Mouse (Mus musculus): ENCODE data around the gene Kmt2e. TPM values are rescaled to one million over a fixed set of nuclear protein-coding genes. Genes with fewer than 3 reads are reported as not detected.

The Kmt2e gene
- polyA plus RNA-seq, 1 experiment from 2014 or later: 65.2 TPM

- Histone ChIP-seq H3K4me2 (no peak overlapping the region), H3K9me3 (replicated peaks; ENCODE audit: control insufficient read depth, low read length) (no peaks in the 10 kb centered on the region), H3K27me3 (ENCODE audit: control insufficient read depth, insufficient read depth, low read length) (no peaks in the 10 kb centered on the region), H3K36me3 (ENCODE audit: control insufficient read depth, insufficient read depth, low read length) (peaks cover 18% of the 10 kb centered on the region), H3K27ac (ENCODE audit: low read depth, low read length) (no peak overlapping the region), H3K4me3 (ENCODE audit: low read depth, low read length) (no peak overlapping the region), H3K4me1 (ENCODE audit: control insufficient read depth, insufficient read depth, low read length) (peaks cover 12% of the 10 kb centered on the region), H3K9ac (ENCODE audit: low read depth, low read length) (no peak overlapping the region)
- no peak for ATAC-seq (replicated peaks; ENCODE audit: insufficient number of reproducible peaks, low FRiP score, low TSS enrichment)
- WGBS (ENCODE audit: insufficient replicate concordance): 91% methylated on average over 12 of the region's 12 CpGs
Measured at GRCm38 (mm10) chr5:23405666-23406404, 28.4 kb upstream of the Kmt2e start.

DNA sequence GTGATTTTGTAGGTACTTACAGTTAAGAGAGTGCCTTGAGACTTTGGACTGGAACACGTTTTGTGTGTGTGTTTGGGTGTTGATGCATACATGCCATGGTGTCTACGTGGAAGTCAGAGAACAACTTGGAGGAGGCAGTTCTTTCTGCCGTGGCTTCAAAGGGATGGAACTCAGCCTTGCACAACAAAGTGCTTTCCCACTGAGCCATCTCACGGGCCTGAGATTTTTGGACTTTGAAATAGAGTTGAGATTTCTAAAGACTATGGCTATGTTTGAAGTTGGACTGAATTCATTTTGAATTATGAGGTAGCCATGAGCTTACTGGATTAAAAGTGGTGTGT, 27.9 kb upstream of the Kmt2e start:
- Histone ChIP-seq H3K4me2 (no peak overlapping the region), H3K27ac (ENCODE audit: low read depth, low read length) (no peak overlapping the region), H3K9me3 (replicated peaks; ENCODE audit: control insufficient read depth, low read length) (no peaks in the 10 kb centered on the region), H3K27me3 (ENCODE audit: control insufficient read depth, insufficient read depth, low read length) (no peaks in the 10 kb centered on the region), H3K4me1 (ENCODE audit: control insufficient read depth, insufficient read depth, low read length) (peaks cover 15% of the 10 kb centered on the region), H3K36me3 (ENCODE audit: control insufficient read depth, insufficient read depth, low read length) (peaks cover 12% of the 10 kb centered on the region), H3K4me3 (ENCODE audit: low read depth, low read length) (no peak overlapping the region), H3K9ac (ENCODE audit: low read depth, low read length) (no peak overlapping the region)
- no peak for ATAC-seq (replicated peaks; ENCODE audit: insufficient number of reproducible peaks, low FRiP score, low TSS enrichment)
- WGBS (ENCODE audit: insufficient replicate concordance): 92% methylated on average over 4 of the region's 4 CpGs

- whole genome bisulfite sequencing (ENCODE audit: insufficient replicate concordance): 54% methylated on average over 5 of the region's 5 CpGs
- Histone ChIP-seq H3K4me1 (ENCODE audit: control insufficient read depth, insufficient read depth, low read length) (peaks cover 25% of the 10 kb centered on the region), H3K36me3 (ENCODE audit: control insufficient read depth, insufficient read depth, low read length) (peaks cover 7% of the 10 kb centered on the region), H3K27ac (ENCODE audit: low read depth, low read length) (no peak overlapping the region), H3K4me3 (ENCODE audit: low read depth, low read length) (no peak overlapping the region), H3K27me3 (ENCODE audit: control insufficient read depth, insufficient read depth, low read length) (no peaks in the 10 kb centered on the region), H3K9ac (ENCODE audit: low read depth, low read length) (no peak overlapping the region), H3K9me3 (replicated peaks; ENCODE audit: control insufficient read depth, low read length) (no peaks in the 10 kb centered on the region), H3K4me2 (no peak overlapping the region)
- no peak for ATAC-seq (replicated peaks; ENCODE audit: insufficient number of reproducible peaks, low FRiP score, low TSS enrichment)
Measured at GRCm38 (mm10) chr5:23408106-23408505, 26.1 kb upstream of the Kmt2e start.

DNA sequence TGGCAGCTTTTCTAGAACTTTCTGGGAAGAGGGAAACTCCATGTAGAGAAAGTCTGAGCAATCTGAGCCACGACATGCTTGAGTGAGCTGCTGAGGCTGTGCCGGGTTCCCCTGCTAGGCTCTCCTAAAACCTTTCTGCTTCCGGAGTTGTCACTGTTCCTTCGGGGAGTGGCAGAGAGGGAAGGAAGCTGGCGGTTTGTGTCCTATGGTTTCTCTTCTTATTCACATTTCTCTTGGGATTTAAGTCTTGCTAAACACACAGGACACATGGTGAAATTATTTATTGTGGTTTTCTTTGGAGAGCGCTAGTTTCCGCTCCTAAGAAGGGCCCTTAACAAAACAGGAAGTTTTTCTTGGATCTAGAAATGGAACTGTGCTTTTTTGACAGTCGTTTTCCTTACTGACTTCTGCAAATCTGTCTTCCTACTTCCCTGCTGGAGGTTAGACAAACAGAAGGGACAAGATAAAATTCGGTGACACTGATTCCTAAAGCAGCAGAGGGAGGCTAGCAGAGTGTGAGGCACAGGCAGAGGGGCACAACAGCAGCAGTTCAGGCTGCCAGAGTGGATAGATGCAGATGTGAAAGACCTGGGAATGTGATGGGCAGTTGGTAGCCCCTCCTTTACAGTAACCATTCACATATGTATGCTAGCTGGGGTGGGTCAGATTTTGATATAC, 24.1 kb upstream of the Kmt2e start:
- ATAC-seq (replicated peaks; ENCODE audit: insufficient number of reproducible peaks, low FRiP score, low TSS enrichment): no peak; the same call in 1 of the 2 replicates
- Histone ChIP-seq H3K4me3 (ENCODE audit: low read depth, low read length) (no peak overlapping the region), H3K27me3 (ENCODE audit: control insufficient read depth, insufficient read depth, low read length) (no peaks in the 10 kb centered on the region), H3K4me1 (ENCODE audit: control insufficient read depth, insufficient read depth, low read length) (peaks cover 44% of the 10 kb centered on the region), H3K4me2 (0 out of 2 replicates have a peak overlapping the region, but pooled peaks have one; percentile 20), H3K27ac (ENCODE audit: low read depth, low read length) (peak overlapping the region; percentile 51), H3K9ac (ENCODE audit: low read depth, low read length) (no peak overlapping the region), H3K36me3 (ENCODE audit: control insufficient read depth, insufficient read depth, low read length) (peaks cover 6% of the 10 kb centered on the region), H3K9me3 (replicated peaks; ENCODE audit: control insufficient read depth, low read length) (no peaks in the 10 kb centered on the region)
- 56% methylated on average over 9 of the region's 9 CpGs for WGBS (ENCODE audit: insufficient replicate concordance)

- WGBS (ENCODE audit: insufficient replicate concordance): 62% methylated on average over 2 of the region's 2 CpGs
- no peak for ATAC-seq (replicated peaks; ENCODE audit: insufficient number of reproducible peaks, low FRiP score, low TSS enrichment)
- H3K27ac ChIP-seq (ENCODE audit: low read depth, low read length): peak overlapping the region; percentile 16; the same call in 1 of the 2 replicates
- H3K27me3 ChIP-seq (ENCODE audit: control insufficient read depth, insufficient read depth, low read length): no peaks in the 10 kb centered on the region
- no peak overlapping the region for H3K4me3 ChIP-seq (ENCODE audit: low read depth, low read length)
- peaks cover 49% of the 10 kb centered on the region for H3K4me1 ChIP-seq (ENCODE audit: control insufficient read depth, insufficient read depth, low read length)
- no peaks in the 10 kb centered on the region for H3K9me3 ChIP-seq (replicated peaks; ENCODE audit: control insufficient read depth, low read length)
- no peak overlapping the region for H3K9ac ChIP-seq (ENCODE audit: low read depth, low read length)
- peaks cover 2% of the 10 kb centered on the region; the same call in 1 of the 2 replicates for H3K36me3 ChIP-seq (ENCODE audit: control insufficient read depth, insufficient read depth, low read length)
- no peak overlapping the region for H3K4me2 ChIP-seq
Measured at GRCm38 (mm10) chr5:23410718-23411101, 23.5 kb upstream of the Kmt2e start.

DNA sequence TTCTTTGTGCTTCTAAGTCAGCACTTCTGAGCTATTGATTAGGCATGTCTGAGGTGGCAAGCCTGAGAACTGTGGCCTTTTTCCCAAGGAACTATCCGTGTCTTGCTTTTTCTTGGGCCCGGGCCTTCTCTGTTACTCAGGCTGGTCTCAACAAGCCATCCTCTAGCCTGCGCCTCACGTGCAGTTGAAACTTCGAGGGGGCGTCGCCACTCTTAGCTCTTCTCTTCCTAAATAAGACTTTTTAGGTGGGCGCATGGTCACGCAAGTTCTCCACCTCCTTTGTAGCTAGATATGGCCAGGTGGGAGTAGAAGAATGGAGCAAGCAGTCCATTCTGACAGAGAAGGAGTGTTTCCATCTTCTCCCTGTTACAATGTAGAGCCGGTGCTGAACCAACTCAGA, 22.6 kb upstream of the Kmt2e start:
- Histone ChIP-seq H3K9ac (ENCODE audit: low read depth, low read length) (no peak overlapping the region), H3K4me2 (no peak overlapping the region), H3K4me3 (ENCODE audit: low read depth, low read length) (no peak overlapping the region), H3K36me3 (ENCODE audit: control insufficient read depth, insufficient read depth, low read length) (peaks cover 2% of the 10 kb centered on the region; the same call in 1 of the 2 replicates), H3K4me1 (ENCODE audit: control insufficient read depth, insufficient read depth, low read length) (peaks cover 55% of the 10 kb centered on the region), H3K9me3 (replicated peaks; ENCODE audit: control insufficient read depth, low read length) (no peaks in the 10 kb centered on the region), H3K27me3 (ENCODE audit: control insufficient read depth, insufficient read depth, low read length) (no peaks in the 10 kb centered on the region), H3K27ac (ENCODE audit: low read depth, low read length) (no peak overlapping the region)
- 87% methylated on average over 10 of the region's 10 CpGs for WGBS (ENCODE audit: insufficient replicate concordance)
- ATAC-seq (replicated peaks; ENCODE audit: insufficient number of reproducible peaks, low FRiP score, low TSS enrichment): no peak

- no peak for ATAC-seq (replicated peaks; ENCODE audit: insufficient number of reproducible peaks, low FRiP score, low TSS enrichment)
- Histone ChIP-seq H3K27ac (ENCODE audit: low read depth, low read length) (no peak overlapping the region), H3K36me3 (ENCODE audit: control insufficient read depth, insufficient read depth, low read length) (peaks cover 2% of the 10 kb centered on the region; the same call in 1 of the 2 replicates), H3K4me2 (no peak overlapping the region), H3K4me3 (ENCODE audit: low read depth, low read length) (no peak overlapping the region), H3K9ac (ENCODE audit: low read depth, low read length) (no peak overlapping the region), H3K9me3 (replicated peaks; ENCODE audit: control insufficient read depth, low read length) (no peaks in the 10 kb centered on the region), H3K4me1 (ENCODE audit: control insufficient read depth, insufficient read depth, low read length) (peaks cover 63% of the 10 kb centered on the region), H3K27me3 (ENCODE audit: control insufficient read depth, insufficient read depth, low read length) (no peaks in the 10 kb centered on the region)
- WGBS (ENCODE audit: insufficient replicate concordance): 53% methylated on average over 5 of the region's 5 CpGs
Measured at GRCm38 (mm10) chr5:23412247-23412948, 21.8 kb upstream of the Kmt2e start.

DNA sequence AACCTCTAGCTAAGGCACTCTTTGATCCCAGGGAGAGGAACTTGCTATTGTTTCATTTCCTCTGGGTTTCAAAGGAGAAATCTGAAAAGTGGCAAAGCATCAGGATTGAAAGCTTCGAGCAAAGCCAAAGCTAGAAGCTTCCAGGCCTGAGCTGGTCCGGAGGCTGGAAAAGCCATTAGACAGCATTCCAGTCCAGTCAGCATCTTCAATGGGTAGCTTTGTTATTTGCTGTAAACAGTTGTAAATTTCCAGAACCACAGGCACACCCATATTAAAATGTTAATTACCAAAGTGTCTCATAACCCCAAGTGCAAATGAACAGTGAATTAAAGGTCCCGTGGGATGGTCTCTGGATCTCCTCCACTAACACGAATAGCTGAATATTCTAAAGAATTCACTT, 21.2 kb upstream of the Kmt2e start:
- Histone ChIP-seq H3K9ac (ENCODE audit: low read depth, low read length) (no peak overlapping the region), H3K27me3 (ENCODE audit: control insufficient read depth, insufficient read depth, low read length) (no peaks in the 10 kb centered on the region), H3K4me2 (no peak overlapping the region), H3K36me3 (ENCODE audit: control insufficient read depth, insufficient read depth, low read length) (peaks cover 2% of the 10 kb centered on the region; the same call in 1 of the 2 replicates), H3K9me3 (replicated peaks; ENCODE audit: control insufficient read depth, low read length) (no peaks in the 10 kb centered on the region), H3K4me1 (ENCODE audit: control insufficient read depth, insufficient read depth, low read length) (peaks cover 63% of the 10 kb centered on the region), H3K4me3 (ENCODE audit: low read depth, low read length) (no peak overlapping the region), H3K27ac (ENCODE audit: low read depth, low read length) (no peak overlapping the region)
- ATAC-seq (replicated peaks; ENCODE audit: insufficient number of reproducible peaks, low FRiP score, low TSS enrichment): no peak
- 75% methylated on average over 4 of the region's 4 CpGs for WGBS (ENCODE audit: insufficient replicate concordance)
